Mouse (Mus musculus) forebrain, postnatal 0 days (tissue): ENCODE measurements at regions not wholly inside any gene's neighbourhood (a gene's known extent, or its start where the extent isn't known, plus 50 kb on each side); places are given as distances from the start of the nearest gene placed in this dataset.
A peak's percentile ranks its signal among the peaks of the same experiment; 100 is the strongest.
"Not testable (repeated sequence)": the region's sequence is repeated elsewhere in the genome, so short reads cannot be mapped to it uniquely, and the experiment has no call there.

Experiments used
- ATAC-seq: fragments of 200-750 bp; cut with Nextera tagmentation; 2 replicates; pipeline ENCODE4 v1.8.0; 2017; ENCODE audit warnings: mild to moderate bottlenecking, moderate library complexity
- DNase-seq: peaks from one replicate; pipeline ENCODE4 v3.0.0-alpha.2; 2015
- H3K27ac ChIP-seq: fragments of 300-500 bp; sonication (generic); 2 replicates; pipeline ENCODE4 v1.5.1; 2014; ENCODE audit warnings: low read depth, mild to moderate bottlenecking, antibody characterized with exemption, low read length, moderate library complexity, mixed read lengths
- H3K27me3 ChIP-seq: fragments of 300-500 bp; sonication (generic); 2 replicates; pipeline ENCODE4 v1.6.1; 2014; ENCODE audit warnings: mild to moderate bottlenecking, low read length, mixed read lengths; ENCODE audit not compliant: insufficient read depth
- H3K36me3 ChIP-seq: fragments of 300-500 bp; sonication (generic); 2 replicates; pipeline ENCODE4 v1.6.1; 2014; ENCODE audit warnings: mild to moderate bottlenecking, moderate library complexity; ENCODE audit not compliant: insufficient read depth
- H3K4me1 ChIP-seq: fragments of 300-500 bp; sonication (generic); 2 replicates; pipeline ENCODE4 v1.6.1; 2014; ENCODE audit warnings: antibody characterized with exemption; ENCODE audit not compliant: insufficient read depth
- H3K4me2 ChIP-seq: fragments of 300-500 bp; sonication (generic); 2 replicates; pipeline ENCODE4 v1.6.1; 2014; ENCODE audit warnings: low read depth, mild to moderate bottlenecking, moderate library complexity
- H3K4me3 ChIP-seq: fragments of 300-500 bp; sonication (generic); 2 replicates; pipeline ENCODE4 v1.5.1; 2014; ENCODE audit warnings: low read depth, low read length, mixed read lengths
- H3K9ac ChIP-seq: fragments of 300-500 bp; sonication (generic); 2 replicates; pipeline ENCODE4 v1.6.1; 2014; ENCODE audit warnings: mild to moderate bottlenecking
- H3K9me3 ChIP-seq: fragments of 300-500 bp; sonication (generic); 2 replicates; pipeline ENCODE4 v1.6.1; 2016; ENCODE audit warnings: low read length
- CTCF ChIP-seq: sonication (generic); IDR thresholded peaks from 2 replicates; pipeline ENCODE4 v1.5.1; 2016; ENCODE audit warnings: antibody characterized with exemption, control low read depth, low read depth
- WGBS: fragments of 180-500 bp; shearing (Covaris S2); extraction: QIAGEN DNeasy Blood & Tissue Kit; methylation state at CpG from one replicate; pipeline ENCODE4 v1.1.7; 2014; 5-methylcytosine and 5-hydroxymethylcytosine counted together

DNA sequence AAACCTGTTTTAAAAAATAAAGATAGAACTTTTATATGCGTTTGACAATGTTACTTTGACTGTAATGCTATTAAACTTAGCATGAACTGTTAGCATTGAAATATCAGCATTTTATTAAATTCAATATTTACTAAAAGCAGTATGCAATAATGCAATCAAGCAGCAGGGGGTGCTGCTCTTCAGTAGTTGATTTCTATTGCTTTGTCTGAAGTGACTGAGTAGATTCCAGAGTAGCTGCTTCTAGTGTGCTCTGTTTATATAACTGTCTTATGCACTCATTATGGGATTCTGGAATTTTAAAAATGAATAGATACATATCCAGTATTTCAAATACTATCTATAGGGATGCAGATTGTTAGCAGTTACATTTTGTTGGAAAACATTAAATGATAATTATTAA, 146.2 kb downstream of the Gm28710 start:
- WGBS: 59% methylated on average over 1 of the region's 1 CpGs
- Histone ChIP-seq H3K4me2 (no peak overlapping the region), H3K27me3 (no peaks in the 10 kb centered on the region), H3K9ac (no peak overlapping the region), H3K9me3 (no peaks in the 10 kb centered on the region), H3K4me3 (no peak overlapping the region), H3K27ac (no peak overlapping the region), H3K36me3 (no peaks in the 10 kb centered on the region), H3K4me1 (no peaks in the 10 kb centered on the region)
- DNase-seq: peak; percentile 83
- peak; percentile 80 for TF ChIP-seq CTCF
- ATAC-seq: peak; percentile 73

DNA sequence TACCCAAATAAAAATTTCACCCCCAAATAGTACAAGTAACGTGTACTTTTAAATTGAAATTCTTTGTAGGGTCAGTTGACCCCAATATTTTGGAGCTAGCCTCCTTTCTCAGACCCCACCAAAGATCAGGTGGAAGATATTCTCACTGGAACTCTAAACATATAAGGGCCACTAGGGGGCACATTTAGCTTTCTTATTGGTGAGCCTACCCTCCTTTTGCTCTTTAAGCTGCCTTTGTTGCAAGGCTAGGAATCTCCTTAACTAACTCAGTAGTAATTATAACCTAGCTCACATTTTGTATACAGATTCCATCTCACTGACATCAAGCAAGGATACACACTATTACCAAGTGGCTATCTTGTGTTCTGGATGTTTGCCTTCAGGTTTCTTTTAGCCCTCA, 155.8 kb downstream of the Gm28710 start:
- H3K4me3 ChIP-seq: no peak overlapping the region
- TF ChIP-seq CTCF: peak; percentile 63
- WGBS: 15% methylated on average over 1 of the region's 1 CpGs
- DNase-seq (peak; percentile 64), ATAC-seq (peak; percentile 62)
- H3K9me3 ChIP-seq: no peaks in the 10 kb centered on the region
- H3K27ac ChIP-seq: no peak overlapping the region
- no peaks in the 10 kb centered on the region for H3K4me1 ChIP-seq
- H3K36me3 ChIP-seq: no peaks in the 10 kb centered on the region
- H3K4me2 ChIP-seq: no peak overlapping the region
- H3K9ac ChIP-seq: no peak overlapping the region
- H3K27me3 ChIP-seq: no peaks in the 10 kb centered on the region

DNA sequence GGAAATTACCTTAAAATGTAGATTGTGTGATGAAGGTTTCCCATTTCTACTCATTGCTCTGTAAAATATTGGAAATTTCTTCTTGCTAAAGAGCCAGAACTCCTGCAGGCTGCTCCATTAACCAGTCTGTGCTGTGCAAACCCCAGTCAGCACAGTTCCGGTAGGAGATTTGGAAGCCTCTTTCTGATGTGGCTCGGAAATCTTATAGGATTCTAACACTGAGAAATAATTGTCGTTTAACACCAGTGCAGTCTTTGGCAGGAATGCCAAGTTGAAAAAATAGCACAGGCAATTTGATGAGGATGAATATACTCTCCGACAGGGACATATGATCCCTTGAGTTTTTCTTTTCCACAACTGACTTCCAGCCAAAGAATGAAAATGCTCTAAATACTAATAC, 176.1 kb downstream of the Gm28710 start:
- Histone ChIP-seq H3K4me2 (no peak overlapping the region), H3K9ac (no peak overlapping the region), H3K27ac (no peak overlapping the region), H3K27me3 (no peaks in the 10 kb centered on the region), H3K9me3 (no peaks in the 10 kb centered on the region), H3K4me1 (no peaks in the 10 kb centered on the region), H3K4me3 (no peak overlapping the region), H3K36me3 (no peaks in the 10 kb centered on the region)
- DNase-seq: peak; percentile 24
- WGBS: 41% methylated on average over 4 of the region's 4 CpGs
- peak; percentile 58 for ATAC-seq
- TF ChIP-seq CTCF: no peak

DNA sequence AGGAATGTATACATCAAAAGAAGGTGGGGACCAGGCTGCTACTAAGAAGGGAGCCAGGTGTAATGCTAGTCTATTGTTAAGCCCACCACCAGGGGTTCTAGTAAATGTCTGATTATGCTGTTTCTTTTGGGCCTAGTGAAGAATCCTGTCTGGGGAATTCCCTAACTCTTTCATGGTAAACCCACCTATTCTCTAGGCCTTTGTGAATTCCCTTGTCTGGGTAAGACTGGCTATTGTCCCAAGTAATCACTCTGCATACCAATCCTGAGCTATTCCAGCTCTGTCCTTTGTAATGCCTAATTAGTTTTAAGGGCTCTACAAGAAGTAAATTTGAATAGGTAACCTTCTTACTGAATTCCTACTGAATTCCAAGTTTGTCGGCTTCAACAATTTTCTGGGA, 177.2 kb downstream of the Gm28710 start:
- not testable (repeated sequence) for H3K27me3 ChIP-seq, H3K27ac ChIP-seq, H3K4me3 ChIP-seq, H3K36me3 ChIP-seq, ATAC-seq, H3K9me3 ChIP-seq, H3K4me1 ChIP-seq, H3K4me2 ChIP-seq, DNase-seq, H3K9ac ChIP-seq
- 9% methylated on average over 1 of the region's 1 CpGs for WGBS

DNA sequence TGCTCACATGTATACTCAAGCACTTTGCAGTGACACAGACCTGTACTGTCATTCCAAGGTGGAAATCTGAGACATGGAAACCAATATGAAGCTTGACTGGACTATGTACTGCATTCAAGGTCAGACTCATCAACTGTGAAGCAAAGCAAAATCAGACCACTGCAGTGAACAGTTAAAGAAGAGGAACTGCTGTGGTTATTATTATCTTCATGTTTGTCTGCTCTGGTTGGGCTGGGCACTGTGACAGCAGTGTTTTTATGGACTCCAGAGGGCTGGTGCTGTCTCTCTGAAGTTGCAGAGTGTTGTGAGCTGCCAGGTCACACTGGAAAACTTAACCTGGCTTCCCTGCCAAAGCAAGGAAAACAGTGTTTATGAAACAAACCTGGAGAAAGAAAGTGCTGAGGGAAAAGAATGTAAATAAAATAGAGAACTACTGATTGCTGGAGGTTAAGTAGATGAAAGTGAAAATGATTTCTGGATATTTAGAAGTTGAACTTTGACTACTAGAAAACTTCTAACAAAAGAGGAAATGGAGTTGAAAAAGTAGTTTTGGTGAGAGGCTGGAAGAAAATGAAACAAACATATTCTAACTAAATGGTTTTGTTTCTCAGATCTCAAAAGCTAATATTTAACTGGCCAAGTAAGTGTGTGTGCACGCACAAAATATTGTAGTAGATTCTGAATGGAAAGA, 181.7 kb downstream of the Gm28710 start:
- WGBS: 84% methylated on average over 1 of the region's 1 CpGs

DNA sequence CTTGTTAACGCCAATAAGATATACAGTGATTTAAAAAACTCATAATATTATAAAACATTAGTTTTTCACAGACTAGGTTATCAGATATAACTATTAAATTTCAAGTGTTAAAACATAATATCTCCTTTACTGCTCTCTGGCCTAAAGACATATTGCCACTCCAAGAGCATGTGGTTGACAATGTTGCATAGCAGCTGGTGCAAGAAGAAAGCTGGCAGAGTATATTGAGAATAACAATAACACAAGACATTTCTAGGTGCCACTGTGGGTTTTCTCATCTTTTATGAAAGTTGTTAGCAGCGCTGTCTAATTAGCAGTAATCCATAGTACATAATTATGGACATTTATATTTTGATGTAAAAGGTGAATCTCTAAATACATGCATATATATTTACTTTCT, 184.4 kb downstream of the Gm28710 start:
- no peak for TF ChIP-seq CTCF
- H3K9ac ChIP-seq: no peak overlapping the region
- no peaks in the 10 kb centered on the region for H3K36me3 ChIP-seq
- no peaks in the 10 kb centered on the region for H3K4me1 ChIP-seq
- 84% methylated on average over 2 of the region's 2 CpGs for WGBS
- H3K9me3 ChIP-seq: no peaks in the 10 kb centered on the region
- ATAC-seq (no peak), DNase-seq (peak; percentile 43)
- H3K27me3 ChIP-seq: no peaks in the 10 kb centered on the region
- no peak overlapping the region for H3K4me2 ChIP-seq
- no peak overlapping the region for H3K27ac ChIP-seq
- H3K4me3 ChIP-seq: no peak overlapping the region

More for the DNA sequence above, 181.7 kb downstream of the Gm28710 start:
- H3K27me3 ChIP-seq: no peaks in the 10 kb centered on the region
- H3K27ac ChIP-seq: no peak overlapping the region
- H3K4me3 ChIP-seq: no peak overlapping the region
- ATAC-seq (no peak), DNase-seq (no peak)
- H3K4me2 ChIP-seq: no peak overlapping the region
- TF ChIP-seq CTCF: no peak
- H3K4me1 ChIP-seq: no peaks in the 10 kb centered on the region
- H3K9ac ChIP-seq: no peak overlapping the region
- H3K9me3 ChIP-seq: no peaks in the 10 kb centered on the region
- no peaks in the 10 kb centered on the region for H3K36me3 ChIP-seq

DNA sequence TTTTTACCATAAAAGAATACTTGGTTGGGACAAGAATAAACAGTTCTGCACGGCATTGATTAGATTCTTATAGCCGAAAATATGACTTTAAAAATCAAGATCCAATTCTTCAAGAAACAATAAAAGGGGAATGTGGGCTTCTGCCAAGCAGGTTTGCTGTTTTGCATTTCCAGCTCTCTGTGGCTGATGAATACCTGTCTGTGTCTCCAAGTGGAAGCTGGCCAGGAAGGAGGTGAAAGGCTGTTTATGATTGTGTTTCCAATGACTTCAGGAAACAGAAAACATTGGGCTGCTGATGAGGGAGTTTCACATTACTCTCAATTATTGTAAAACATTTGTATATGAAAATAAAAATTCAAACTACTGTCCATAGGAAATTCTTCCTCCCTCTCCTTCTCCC, 193.3 kb downstream of the Gm28710 start:
- no peaks in the 10 kb centered on the region for H3K36me3 ChIP-seq

More for the DNA sequence above, 193.3 kb downstream of the Gm28710 start:
- Histone ChIP-seq H3K4me1 (no peaks in the 10 kb centered on the region), H3K27ac (no peak overlapping the region), H3K27me3 (no peaks in the 10 kb centered on the region), H3K4me3 (no peak overlapping the region), H3K9me3 (no peaks in the 10 kb centered on the region), H3K4me2 (no peak overlapping the region), H3K9ac (no peak overlapping the region)
- ATAC-seq (no peak), DNase-seq (no peak)
- TF ChIP-seq CTCF: no peak
- WGBS: 77% methylated on average over 2 of the region's 2 CpGs
